Mouse (Mus musculus) stomach, postnatal 0 days (tissue): ENCODE data around the gene Kif26b.

Source experiments
- CTCF ChIP-seq: IDR thresholded peaks from 2 replicates; pipeline ENCODE4 v1.5.1; 2016; ENCODE audit warnings: antibody characterized with exemption, low read depth, mild to moderate bottlenecking, moderate library complexity
- EP300 ChIP-seq: optimal IDR thresholded peaks from 2 replicates; pipeline ENCODE3; 2016; ENCODE audit warnings: antibody characterized with exemption

DNA sequence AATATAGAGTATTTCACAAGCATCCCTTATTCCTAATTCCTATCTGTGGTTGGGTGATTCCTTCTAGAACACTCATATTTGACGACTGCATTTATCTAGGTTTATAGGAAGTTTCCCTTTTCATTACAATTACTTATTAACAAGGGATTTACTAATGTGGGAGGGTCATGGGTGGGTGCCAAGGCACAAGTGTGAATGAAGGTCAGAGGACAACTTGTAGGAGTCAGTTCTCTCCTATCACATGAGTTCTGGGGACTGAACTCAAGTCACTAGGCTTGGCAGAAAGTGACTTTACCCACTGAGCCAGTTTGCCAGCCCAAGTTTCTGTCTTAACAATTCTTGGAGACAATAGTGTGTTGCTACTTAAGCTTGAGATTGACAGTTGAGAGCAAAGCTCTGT lies 459.3 kb downstream of the Kif26b start:
- no peak for TF ChIP-seq EP300
- TF ChIP-seq CTCF, result no peak
